Mouse (Mus musculus) midbrain, embryonic 11.5 days (tissue): Measurements from ENCODE around the gene Psme3. TPM values are rescaled to one million over a fixed set of nuclear protein-coding genes. Genes with fewer than 3 reads are reported as not detected.

Experiments used
- ATAC-seq: fragments of 200-750 bp; cut with Nextera tagmentation; 2 replicates; pipeline ENCODE4 v1.8.0; 2017; ENCODE audit warnings: moderate TSS enrichment, moderate library complexity; ENCODE audit not compliant: low FRiP score
- DNase-seq: peaks from one replicate; pipeline ENCODE4 v3.0.0; 2015; ENCODE audit warnings: low spot score; ENCODE audit errors: missing footprints
- H3K27ac ChIP-seq: fragments of 300-500 bp; sonication (generic); 2 replicates; pipeline ENCODE4 v1.5.1; 2014; ENCODE audit warnings: low read depth, low read length
- H3K27me3 ChIP-seq: fragments of 300-500 bp; sonication (generic); 2 replicates; pipeline ENCODE4 v1.6.1; 2014; ENCODE audit warnings: mild to moderate bottlenecking, low read length, moderate library complexity, mixed read lengths; ENCODE audit not compliant: control insufficient read depth, insufficient read depth
- H3K36me3 ChIP-seq: fragments of 300-500 bp; sonication (generic); 2 replicates; pipeline ENCODE4 v1.6.1; 2014; ENCODE audit warnings: mild to moderate bottlenecking, low read length, moderate library complexity, mixed read lengths; ENCODE audit not compliant: control insufficient read depth, insufficient read depth
- H3K4me1 ChIP-seq: fragments of 300-500 bp; sonication (generic); 2 replicates; pipeline ENCODE4 v1.6.1; 2014; ENCODE audit warnings: low read length; ENCODE audit not compliant: control insufficient read depth, insufficient read depth
- H3K4me2 ChIP-seq: fragments of 300-500 bp; sonication (generic); 2 replicates; pipeline ENCODE4 v1.6.1; 2014; ENCODE audit warnings: mild to moderate bottlenecking, moderate library complexity
- H3K4me3 ChIP-seq: fragments of 300-500 bp; sonication (generic); 2 replicates; pipeline ENCODE4 v1.5.1; 2014; ENCODE audit warnings: low read depth, low read length
- H3K9ac ChIP-seq: fragments of 300-500 bp; sonication (generic); 2 replicates; pipeline ENCODE4 v1.6.1; 2014; ENCODE audit warnings: low read length
- H3K9me3 ChIP-seq: fragments of 300-500 bp; sonication (generic); 2 replicates; pipeline ENCODE4 v1.6.1; 2016; ENCODE audit warnings: low read length; ENCODE audit not compliant: control insufficient read depth
- WGBS: fragments of 180-500 bp; shearing (Covaris S2); extraction: QIAGEN DNeasy Blood & Tissue Kit; methylation state at CpG from one replicate; pipeline ENCODE4 v1.1.7; 2014; 5-methylcytosine and 5-hydroxymethylcytosine counted together
- polyA plus RNA-seq: library from polyadenylated mRNA; unstranded; fragments of >200 nt; fragmentation: Nextera tagmentation; extraction: Ambion mirVana; gene quantifications from 2 replicates; pipeline ENCODE4 v1.2.1, GENCODE M21; 2014

Gene Psme3
- polyA plus RNA-seq, 1 experiment from 2014 or later: 146 TPM

- Histone ChIP-seq H3K36me3 (no peaks in the 10 kb centered on the region), H3K9ac (peak overlapping the region; percentile 21; the same call in 1 of the 2 replicates), H3K4me3 (peak overlapping the region; percentile 54), H3K4me1 (peaks cover 17% of the 10 kb centered on the region), H3K27ac (no peak overlapping the region), H3K4me2 (peak overlapping the region; percentile 36), H3K9me3 (no peaks in the 10 kb centered on the region), H3K27me3 (no peaks in the 10 kb centered on the region; the same call in 1 of the 2 replicates)
- DNase-seq: no peak
- 62% methylated on average over 14 of the region's 14 CpGs for WGBS
- peak; percentile 51 for ATAC-seq
Observed at GRCm38 (mm10) chr11:101279193-101279569, 36.8 kb upstream of the Psme3 start.

GRCm38 (mm10) chr11:101280837-101281236 is 35.2 kb upstream of the Psme3 start:
- peaks cover 17% of the 10 kb centered on the region for H3K4me1 ChIP-seq
- ATAC-seq: no peak
- no peak overlapping the region for H3K4me3 ChIP-seq
- no peak overlapping the region for H3K27ac ChIP-seq
- H3K9me3 ChIP-seq: no peaks in the 10 kb centered on the region
- DNase-seq: peak; percentile 51
- no peak overlapping the region for H3K9ac ChIP-seq
- 55% methylated on average over 7 of the region's 7 CpGs for WGBS
- H3K27me3 ChIP-seq: no peaks in the 10 kb centered on the region; the same call in 1 of the 2 replicates
- no peak overlapping the region for H3K4me2 ChIP-seq
- H3K36me3 ChIP-seq: no peaks in the 10 kb centered on the region

DNA sequence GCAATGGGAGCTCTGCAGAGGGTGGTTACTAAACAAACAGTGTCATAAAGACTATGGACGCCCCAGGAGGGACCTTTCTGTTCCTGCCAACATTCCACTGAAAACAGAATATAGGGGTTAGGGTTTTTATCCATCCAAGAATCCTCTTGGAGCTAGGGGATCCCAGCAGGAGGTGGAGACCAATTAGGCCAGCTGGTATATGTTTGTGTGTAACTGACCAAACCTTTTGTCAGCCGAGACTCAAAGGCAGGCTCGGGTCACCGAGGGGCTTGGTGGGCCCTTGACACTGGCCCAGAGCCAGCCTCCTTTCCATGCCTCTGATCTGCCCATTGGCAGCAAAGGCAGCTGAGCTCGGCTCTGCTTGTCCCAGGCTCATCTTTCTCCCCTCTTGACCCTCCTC is 33.1 kb upstream of the Psme3 start:
- 34% methylated on average over 5 of the region's 5 CpGs for WGBS
- peaks cover 9% of the 10 kb centered on the region for H3K4me1 ChIP-seq
- no peak for ATAC-seq
- no peak overlapping the region for H3K4me2 ChIP-seq
- H3K36me3 ChIP-seq: no peaks in the 10 kb centered on the region
- H3K27ac ChIP-seq: no peak overlapping the region
- no peaks in the 10 kb centered on the region for H3K9me3 ChIP-seq
- H3K9ac ChIP-seq: no peak overlapping the region
- no peak overlapping the region for H3K4me3 ChIP-seq
- no peak for DNase-seq
- H3K27me3 ChIP-seq: no peaks in the 10 kb centered on the region; the same call in 1 of the 2 replicates

- H3K4me3 ChIP-seq: no peak overlapping the region
- no peak overlapping the region for H3K4me2 ChIP-seq
- no peak overlapping the region for H3K9ac ChIP-seq
- DNase-seq: no peak
- H3K27me3 ChIP-seq: no peaks in the 10 kb centered on the region; the same call in 1 of the 2 replicates
- no peaks in the 10 kb centered on the region for H3K9me3 ChIP-seq
- H3K4me1 ChIP-seq: peaks cover 4% of the 10 kb centered on the region; the same call in 1 of the 2 replicates
- 0 out of 2 replicates have a peak, but pooled peaks cover 2% of the 10 kb centered on the region for H3K36me3 ChIP-seq
- H3K27ac ChIP-seq: no peak overlapping the region
- WGBS: 70% methylated on average over 4 of the region's 4 CpGs
- ATAC-seq: no peak
Observed at GRCm38 (mm10) chr11:101283805-101284204, 32.2 kb upstream of the Psme3 start.

GRCm38 (mm10) chr11:101287306-101287705 is 28.7 kb upstream of the Psme3 start:
- Histone ChIP-seq H3K27ac (no peak overlapping the region), H3K4me3 (no peak overlapping the region), H3K4me2 (no peak overlapping the region), H3K4me1 (no peaks in the 10 kb centered on the region; the same call in 1 of the 2 replicates), H3K36me3 (peaks cover 6% of the 10 kb centered on the region; the same call in 1 of the 2 replicates), H3K9me3 (no peaks in the 10 kb centered on the region), H3K9ac (no peak overlapping the region), H3K27me3 (no peaks in the 10 kb centered on the region)
- no peak for ATAC-seq
- no peak for DNase-seq
- 90% methylated on average over 9 of the region's 9 CpGs for WGBS

GRCm38 (mm10) chr11:101291231-101291630 is 24.8 kb upstream of the Psme3 start:
- Histone ChIP-seq H3K4me3 (no peak overlapping the region), H3K36me3 (peaks cover 6% of the 10 kb centered on the region; the same call in 1 of the 2 replicates), H3K4me2 (no peak overlapping the region), H3K9ac (no peak overlapping the region), H3K27ac (no peak overlapping the region), H3K4me1 (no peaks in the 10 kb centered on the region), H3K27me3 (no peaks in the 10 kb centered on the region), H3K9me3 (no peaks in the 10 kb centered on the region)
- DNase-seq: peak; percentile 31
- no peak for ATAC-seq
- WGBS: 97% methylated on average over 8 of the region's 8 CpGs

- H3K36me3 ChIP-seq: peaks cover 10% of the 10 kb centered on the region; the same call in 1 of the 2 replicates
Observed at GRCm38 (mm10) chr11:101295191-101295590, 20.8 kb upstream of the Psme3 start.

DNA sequence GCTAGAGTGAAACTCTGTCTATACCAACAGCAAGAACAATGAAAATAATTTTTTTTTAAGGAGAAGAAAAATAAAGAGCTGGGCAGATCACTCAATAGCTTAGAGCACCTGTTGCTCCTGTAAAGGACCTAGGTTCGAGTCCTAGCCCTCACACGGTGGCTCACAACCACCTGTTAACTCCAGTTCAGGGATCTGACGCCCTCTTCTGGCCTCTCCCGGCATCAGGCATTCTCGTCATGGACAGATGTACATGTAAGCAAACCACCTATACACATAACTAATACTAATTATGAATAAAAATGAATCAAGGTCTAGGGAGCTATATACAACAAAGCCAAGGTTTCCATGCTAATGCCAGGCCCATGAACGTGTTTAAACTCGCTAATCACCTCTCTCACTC is 15.1 kb upstream of the Psme3 start:
- peaks cover 13% of the 10 kb centered on the region for H3K4me1 ChIP-seq
- H3K4me3 ChIP-seq: peak overlapping the region; percentile 74; the same call in 1 of the 2 replicates
- no peaks in the 10 kb centered on the region for H3K9me3 ChIP-seq
- H3K36me3 ChIP-seq: peaks cover 6% of the 10 kb centered on the region; the same call in 1 of the 2 replicates
- H3K9ac ChIP-seq: no peak overlapping the region
- WGBS: 64% methylated on average over 7 of the region's 7 CpGs
- no peaks in the 10 kb centered on the region for H3K27me3 ChIP-seq
- DNase-seq: peak; percentile 61
- H3K4me2 ChIP-seq: peak overlapping the region; percentile 98
- no peak overlapping the region for H3K27ac ChIP-seq
- ATAC-seq: no peak

More at GRCm38 (mm10) chr11:101295191-101295590, 20.8 kb upstream of the Psme3 start:
- no peaks in the 10 kb centered on the region for H3K9me3 ChIP-seq
- WGBS: 90% methylated on average over 8 of the region's 8 CpGs
- DNase-seq: peak; percentile 33
- ATAC-seq: no peak
- H3K27me3 ChIP-seq: no peaks in the 10 kb centered on the region
- no peak overlapping the region for H3K27ac ChIP-seq
- no peak overlapping the region for H3K4me2 ChIP-seq
- 0 out of 2 replicates have a peak, but pooled peaks cover under 1% of the 10 kb centered on the region for H3K4me1 ChIP-seq
- H3K4me3 ChIP-seq: no peak overlapping the region
- no peak overlapping the region for H3K9ac ChIP-seq

DNA sequence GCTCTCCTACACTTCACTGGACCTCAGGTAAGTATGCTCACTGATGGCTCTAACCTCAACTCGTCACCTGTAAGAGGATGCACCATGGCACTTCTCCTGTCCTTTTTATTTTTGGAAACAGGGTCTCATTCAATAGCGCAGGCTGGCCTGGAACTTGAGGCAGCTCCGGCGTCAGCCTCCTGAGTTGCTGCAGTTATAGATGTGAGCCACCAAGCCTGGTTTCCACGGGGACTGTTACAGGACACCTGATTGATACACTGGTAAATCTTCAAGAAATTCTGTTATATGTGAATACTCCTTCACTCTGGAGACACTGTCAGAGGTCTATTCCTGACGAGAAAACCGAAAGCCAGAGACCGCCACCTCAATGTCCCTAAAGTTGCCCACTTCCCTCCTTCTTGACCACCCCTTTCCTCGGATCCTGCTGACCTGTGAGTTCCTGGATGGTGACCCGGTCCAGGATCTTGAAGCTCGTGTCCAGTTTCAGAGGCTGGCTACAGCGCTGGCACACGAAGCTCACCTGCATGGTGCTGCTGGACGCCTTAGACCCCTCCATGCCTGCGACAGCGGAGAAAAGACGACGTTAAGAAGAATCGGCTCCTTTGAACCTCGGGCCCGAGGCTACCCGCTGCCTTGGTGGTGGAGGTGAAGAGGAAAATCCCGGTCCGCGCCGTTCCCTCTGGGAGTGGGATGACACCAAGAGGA is 14.6 kb upstream of the Psme3 start:
- Histone ChIP-seq H3K27me3 (no peaks in the 10 kb centered on the region), H3K9me3 (no peaks in the 10 kb centered on the region), H3K4me2 (peak overlapping the region; percentile 98), H3K9ac (peak overlapping the region; percentile 82), H3K4me1 (peaks cover 13% of the 10 kb centered on the region), H3K4me3 (peak overlapping the region; percentile 74), H3K36me3 (peaks cover 6% of the 10 kb centered on the region; the same call in 1 of the 2 replicates), H3K27ac (no peak overlapping the region)
- DNase-seq: no peak
- WGBS: 14% methylated on average over 26 of the region's 26 CpGs
- no peak; the same call in none of the 2 replicates for ATAC-seq
